Mouse (Mus musculus): ENCODE measurements at regions not wholly inside any gene's neighbourhood (a gene's known extent, or its start where the extent isn't known, plus 50 kb on each side); places are given as distances from the start of the nearest gene placed in this dataset.

DNA sequence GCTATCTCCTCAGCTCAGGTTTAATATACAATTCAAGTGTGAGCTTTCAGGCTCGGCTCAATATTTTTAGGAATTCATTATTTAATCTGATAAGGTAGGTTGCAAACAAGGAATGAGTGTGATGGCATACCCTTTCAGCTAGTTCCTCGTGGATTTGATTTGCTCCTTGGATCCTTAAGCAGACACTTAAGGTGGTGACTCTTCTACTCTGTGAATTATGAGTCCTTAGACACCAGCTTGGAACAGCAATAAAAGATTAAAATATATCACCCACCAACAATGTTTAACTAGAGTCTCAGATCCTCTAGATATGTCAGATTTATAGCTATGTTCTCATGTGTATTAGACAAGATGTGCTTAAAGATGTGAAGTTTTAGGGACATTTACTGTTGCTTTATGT is 60.4 kb upstream of the Slc40a1 start:
- no peak for TF ChIP-seq HCFC1 (IDR thresholded peaks at IDR 0.05; ENCODE audit: borderline replicate concordance, insufficient read depth, low read length)
- no peak for TF ChIP-seq ZC3H11A (IDR thresholded peaks at IDR 0.05; ENCODE audit: borderline replicate concordance, low read depth, low read length)

All from ES-E14 (cell line).